Mouse (Mus musculus): ENCODE measurements around the gene Ryr2. TPM values are rescaled to one million over a fixed set of nuclear protein-coding genes. Genes with fewer than 3 reads are reported as not detected.

The Ryr2 gene
- polyA plus RNA-seq, 1 experiment from 2014 or later = 0.43 TPM

- no peak for DNase-seq (ENCODE audit: low spot score)
- Histone ChIP-seq H3K27me3 (ENCODE audit: insufficient read depth, poor library complexity, severe bottlenecking) (no peaks in the 10 kb centered on the region), H3K36me3 (no peaks in the 10 kb centered on the region), H3K27ac (no peak overlapping the region), H3K9me3 (no peaks in the 10 kb centered on the region), H3K4me3 (no peak overlapping the region), H3K4me1 (replicated peaks) (no peaks in the 10 kb centered on the region)
- WGBS = 92% methylated on average over 9 of the region's 9 CpGs
Observed at GRCm38 (mm10) chr13:11745479-11745878, 361.3 kb downstream of the Ryr2 start.

- 90% methylated on average over 12 of the region's 12 CpGs for WGBS
- no peaks in the 10 kb centered on the region for H3K9me3 ChIP-seq
- H3K27ac ChIP-seq = no peak overlapping the region
- no peaks in the 10 kb centered on the region for H3K4me1 ChIP-seq (replicated peaks)
- no peaks in the 10 kb centered on the region for H3K27me3 ChIP-seq (ENCODE audit: insufficient read depth, poor library complexity, severe bottlenecking)
- no peaks in the 10 kb centered on the region for H3K36me3 ChIP-seq
- no peak overlapping the region for H3K4me3 ChIP-seq
- DNase-seq (ENCODE audit: low spot score) = no peak
Observed at GRCm38 (mm10) chr13:11738211-11738610, 368.5 kb downstream of the Ryr2 start.

- WGBS = 97% methylated on average over 4 of the region's 4 CpGs
- Histone ChIP-seq H3K27ac (no peak overlapping the region), H3K4me1 (replicated peaks) (no peaks in the 10 kb centered on the region), H3K36me3 (no peaks in the 10 kb centered on the region), H3K4me3 (no peak overlapping the region), H3K27me3 (ENCODE audit: insufficient read depth, poor library complexity, severe bottlenecking) (no peaks in the 10 kb centered on the region), H3K9me3 (no peaks in the 10 kb centered on the region)
- no peak for DNase-seq (ENCODE audit: low spot score)
Observed at GRCm38 (mm10) chr13:11716216-11716615, 390.5 kb downstream of the Ryr2 start.

GRCm38 (mm10) chr13:11709708-11710471, 396.9 kb downstream of the Ryr2 start:
- Histone ChIP-seq H3K9me3 (no peaks in the 10 kb centered on the region), H3K36me3 (no peaks in the 10 kb centered on the region)
- no peak for DNase-seq (ENCODE audit: low spot score)

GRCm38 (mm10) chr13:11701721-11702120, 405.0 kb downstream of the Ryr2 start:
- no peak overlapping the region for H3K27ac ChIP-seq
- H3K4me3 ChIP-seq = no peak overlapping the region
- no peaks in the 10 kb centered on the region for H3K36me3 ChIP-seq
- no peak for DNase-seq (ENCODE audit: low spot score)
- H3K27me3 ChIP-seq (ENCODE audit: insufficient read depth, poor library complexity, severe bottlenecking) = no peaks in the 10 kb centered on the region
- whole genome bisulfite sequencing = 98% methylated on average over 3 of the region's 3 CpGs
- H3K4me1 ChIP-seq (replicated peaks) = no peaks in the 10 kb centered on the region
- no peaks in the 10 kb centered on the region for H3K9me3 ChIP-seq

More at GRCm38 (mm10) chr13:11709708-11710471, 396.9 kb downstream of the Ryr2 start:
- WGBS = 90% methylated on average over 7 of the region's 7 CpGs
- no peaks in the 10 kb centered on the region for H3K4me1 ChIP-seq (replicated peaks)
- H3K27ac ChIP-seq = no peak overlapping the region
- H3K27me3 ChIP-seq (ENCODE audit: insufficient read depth, poor library complexity, severe bottlenecking) = no peaks in the 10 kb centered on the region
- H3K4me3 ChIP-seq = no peak overlapping the region

GRCm38 (mm10) chr13:11696496-11696895, 410.2 kb downstream of the Ryr2 start:
- H3K4me1 ChIP-seq (replicated peaks) = no peaks in the 10 kb centered on the region
- no peaks in the 10 kb centered on the region for H3K9me3 ChIP-seq
- H3K27me3 ChIP-seq (ENCODE audit: insufficient read depth, poor library complexity, severe bottlenecking) = no peaks in the 10 kb centered on the region
- no peak overlapping the region for H3K27ac ChIP-seq
- H3K4me3 ChIP-seq = no peak overlapping the region
- WGBS = 90% methylated on average over 1 of the region's 1 CpGs
- H3K36me3 ChIP-seq = no peaks in the 10 kb centered on the region
- DNase-seq (ENCODE audit: low spot score) = no peak

GRCm38 (mm10) chr13:11681802-11682201, 424.9 kb downstream of the Ryr2 start:
- DNase-seq (ENCODE audit: low spot score) = no peak
- no peaks in the 10 kb centered on the region for H3K36me3 ChIP-seq
- H3K9me3 ChIP-seq = no peaks in the 10 kb centered on the region
- H3K27me3 ChIP-seq (ENCODE audit: insufficient read depth, poor library complexity, severe bottlenecking) = no peaks in the 10 kb centered on the region
- H3K27ac ChIP-seq = no peak overlapping the region
- no peaks in the 10 kb centered on the region for H3K4me1 ChIP-seq (replicated peaks)
- 80% methylated on average over 4 of the region's 4 CpGs for WGBS
- H3K4me3 ChIP-seq = no peak overlapping the region

- Histone ChIP-seq H3K27me3 (ENCODE audit: insufficient read depth, poor library complexity, severe bottlenecking) (no peaks in the 10 kb centered on the region), H3K4me3 (no peak overlapping the region), H3K27ac (no peak overlapping the region), H3K9me3 (no peaks in the 10 kb centered on the region), H3K4me1 (replicated peaks) (no peaks in the 10 kb centered on the region), H3K36me3 (no peaks in the 10 kb centered on the region)
- no peak for DNase-seq (ENCODE audit: low spot score)
Observed at GRCm38 (mm10) chr13:11662815-11663214, 443.9 kb downstream of the Ryr2 start.

GRCm38 (mm10) chr13:11644846-11645245, 461.9 kb downstream of the Ryr2 start:
- Histone ChIP-seq H3K27me3 (ENCODE audit: insufficient read depth, poor library complexity, severe bottlenecking) (no peaks in the 10 kb centered on the region), H3K4me3 (no peak overlapping the region), H3K4me1 (replicated peaks) (no peaks in the 10 kb centered on the region), H3K36me3 (no peaks in the 10 kb centered on the region), H3K9me3 (no peaks in the 10 kb centered on the region), H3K27ac (no peak overlapping the region)
- no peak for DNase-seq (ENCODE audit: low spot score)
- WGBS = 94% methylated on average over 1 of the region's 1 CpGs

- DNase-seq (ENCODE audit: low spot score) = no peak
- H3K4me1 ChIP-seq (replicated peaks) = no peaks in the 10 kb centered on the region
- no peaks in the 10 kb centered on the region for H3K36me3 ChIP-seq
- H3K27ac ChIP-seq = no peak overlapping the region
- H3K4me3 ChIP-seq = no peak overlapping the region
- no peaks in the 10 kb centered on the region for H3K27me3 ChIP-seq (ENCODE audit: insufficient read depth, poor library complexity, severe bottlenecking)
- no peaks in the 10 kb centered on the region for H3K9me3 ChIP-seq
- WGBS = 90% methylated on average over 5 of the region's 5 CpGs
Observed at GRCm38 (mm10) chr13:11636383-11636782, 470.4 kb downstream of the Ryr2 start.

GRCm38 (mm10) chr13:11624513-11624912, 482.2 kb downstream of the Ryr2 start:
- DNase-seq (ENCODE audit: low spot score) = peak; percentile 7
- Histone ChIP-seq H3K4me1 (replicated peaks) (no peaks in the 10 kb centered on the region), H3K4me3 (no peak overlapping the region), H3K27ac (no peak overlapping the region), H3K9me3 (no peaks in the 10 kb centered on the region), H3K27me3 (ENCODE audit: insufficient read depth, poor library complexity, severe bottlenecking) (no peaks in the 10 kb centered on the region), H3K36me3 (no peaks in the 10 kb centered on the region)
- WGBS = 66% methylated on average over 7 of the region's 7 CpGs

GRCm38 (mm10) chr13:11595431-11595830, 511.3 kb downstream of the Ryr2 start:
- 0 out of 2 replicates have a peak, but pooled peaks cover 2% of the 10 kb centered on the region for H3K4me1 ChIP-seq (replicated peaks)
- 88% methylated on average over 9 of the region's 9 CpGs for WGBS
- H3K9me3 ChIP-seq = no peaks in the 10 kb centered on the region
- H3K4me3 ChIP-seq = no peak overlapping the region
- H3K27me3 ChIP-seq (ENCODE audit: insufficient read depth, poor library complexity, severe bottlenecking) = no peaks in the 10 kb centered on the region
- no peak overlapping the region for H3K27ac ChIP-seq
- no peak for DNase-seq (ENCODE audit: low spot score)
- H3K36me3 ChIP-seq = no peaks in the 10 kb centered on the region

- Histone ChIP-seq H3K4me1 (replicated peaks) (no peaks in the 10 kb centered on the region), H3K27ac (no peak overlapping the region), H3K27me3 (ENCODE audit: insufficient read depth, poor library complexity, severe bottlenecking) (no peaks in the 10 kb centered on the region), H3K9me3 (no peaks in the 10 kb centered on the region), H3K4me3 (no peak overlapping the region), H3K36me3 (no peaks in the 10 kb centered on the region)
- no peak for DNase-seq (ENCODE audit: low spot score)
- 79% methylated on average over 7 of the region's 7 CpGs for WGBS
Observed at GRCm38 (mm10) chr13:11585283-11585682, 521.5 kb downstream of the Ryr2 start.

GRCm38 (mm10) chr13:11572552-11572951, 534.2 kb downstream of the Ryr2 start:
- H3K4me1 ChIP-seq (replicated peaks) = no peaks in the 10 kb centered on the region
- no peak overlapping the region for H3K4me3 ChIP-seq
- no peak for DNase-seq (ENCODE audit: low spot score)
- no peaks in the 10 kb centered on the region for H3K9me3 ChIP-seq
- WGBS = 46% methylated on average over 2 of the region's 2 CpGs
- H3K27me3 ChIP-seq (ENCODE audit: insufficient read depth, poor library complexity, severe bottlenecking) = no peaks in the 10 kb centered on the region
- no peaks in the 10 kb centered on the region for H3K36me3 ChIP-seq
- no peak overlapping the region for H3K27ac ChIP-seq
